Mouse (Mus musculus) ES-Bruce4 (cell line): ENCODE measurements around the gene Hmga1. TPM values are rescaled to one million over a fixed set of nuclear protein-coding genes. Genes with fewer than 3 reads are reported as not detected.

Experiments
- H3K27ac ChIP-seq: 2 replicates; pipeline ENCODE4 v1.5.1; 2012; ENCODE audit warnings: low read length, inconsistent platforms; ENCODE audit not compliant: insufficient read depth
- H3K27me3 ChIP-seq: 2 replicates; pipeline ENCODE4 v1.6.1; 2012; ENCODE audit warnings: mild to moderate bottlenecking, low read length, inconsistent platforms; ENCODE audit not compliant: control insufficient read depth, poor library complexity, insufficient read depth, severe bottlenecking
- H3K36me3 ChIP-seq: 2 replicates; pipeline ENCODE4 v1.6.1; 2012; ENCODE audit warnings: inconsistent platforms, mild to moderate bottlenecking, low read length, moderate library complexity; ENCODE audit not compliant: control insufficient read depth, poor library complexity, insufficient read depth, severe bottlenecking
- H3K4me1 ChIP-seq: one replicate; pipeline ENCODE4 v1.8.1; 2011; ENCODE audit warnings: low read length; ENCODE audit not compliant: control insufficient read depth, insufficient read depth
- H3K4me3 ChIP-seq: 2 replicates; pipeline ENCODE4 v1.5.1; 2011; ENCODE audit warnings: low read depth, mild to moderate bottlenecking, low read length
- H3K9ac ChIP-seq: 2 replicates; pipeline ENCODE4 v1.6.1; 2012; ENCODE audit warnings: low read depth, mild to moderate bottlenecking, inconsistent platforms; ENCODE audit not compliant: poor library complexity, severe bottlenecking
- H3K9me3 ChIP-seq: replicated peaks from 2 replicates; pipeline ENCODE4 v1.6.1; 2012; ENCODE audit warnings: mild to moderate bottlenecking, low read length, inconsistent platforms; ENCODE audit not compliant: control insufficient read depth, poor library complexity, insufficient read depth, severe bottlenecking
- CTCF ChIP-seq: IDR thresholded peaks from one replicate; pipeline ENCODE4 v1.8.1; 2011; ENCODE audit warnings: low read depth, low read length
- EP300 ChIP-seq: IDR thresholded peaks from 2 replicates; pipeline ENCODE4 v1.6.1; 2011; ENCODE audit warnings: low read depth, low read length; ENCODE audit not compliant: insufficient read depth
- POLR2A ChIP-seq: IDR thresholded peaks from one replicate; pipeline ENCODE4 v1.8.1; 2011; ENCODE audit warnings: low read length; ENCODE audit not compliant: insufficient read depth
- polyA plus RNA-seq: library from polyadenylated mRNA; stranded (reverse); fragments of >200 nt; gene quantifications from 2 replicates; pipeline ENCODE4 v1.2.4, GENCODE M21; 2011; ENCODE audit warnings: low read depth; ENCODE audit not compliant: missing spikeins, insufficient read depth, insufficient read length

Gene Hmga1
- polyA plus RNA-seq: 933 and 989 TPM in 2 replicates

DNA sequence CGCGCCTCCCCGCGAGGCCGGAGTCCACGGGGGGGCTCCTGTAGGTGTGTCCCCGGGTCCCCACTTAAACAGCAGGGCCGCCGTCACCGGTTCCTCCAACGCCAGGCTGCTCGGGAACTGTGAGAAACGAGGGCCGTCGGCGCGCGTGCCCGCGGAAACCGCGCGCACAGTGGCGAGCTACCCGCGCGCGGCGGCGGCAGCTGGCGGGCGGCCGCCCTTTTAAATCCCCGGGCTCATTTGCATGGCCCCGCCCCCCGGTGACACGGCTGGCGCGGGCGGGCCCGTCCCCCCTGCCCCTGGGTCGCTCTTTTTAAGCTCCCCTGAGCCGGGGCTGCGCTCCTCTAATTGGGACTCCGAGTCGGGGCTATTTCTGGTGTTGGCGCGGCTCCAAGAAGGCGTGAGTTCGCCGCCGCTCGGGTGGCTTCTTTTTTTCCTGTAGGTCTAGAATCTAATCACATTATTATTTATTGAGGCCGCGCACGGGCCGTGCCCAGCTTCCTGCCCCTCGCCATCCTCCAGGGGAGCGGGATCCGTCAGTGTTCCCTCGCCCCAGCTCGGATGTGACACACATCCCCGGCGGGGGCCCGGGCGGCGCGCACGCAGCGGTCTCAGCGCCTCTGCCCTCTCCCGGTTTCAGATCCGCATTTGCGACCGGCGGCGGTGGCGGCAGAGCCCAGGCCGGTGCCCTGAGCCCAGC lies at the start of gene Hmga1:
Hmga1 (plus strand) TSS at position 183 of the 697 bp plus-strand sequence.
- peak within 1 kb of the TSS; percentile 98 for H3K9ac ChIP-seq
- H3K9me3 ChIP-seq: no peaks in the 10 kb centered on the region
- H3K4me3 ChIP-seq: peak within 1 kb of the TSS; percentile 96
- TF ChIP-seq CTCF: no peak
- TF ChIP-seq POLR2A: peak; percentile 95
- TF ChIP-seq EP300: 0 out of 2 replicates have a peak, but pooled peaks have one; percentile 6
- H3K36me3 ChIP-seq: peaks cover 12% of the 10 kb centered on the region
- no peaks in the 10 kb centered on the region for H3K27me3 ChIP-seq
- peak within 1 kb of the TSS; percentile 79 for H3K27ac ChIP-seq
- H3K4me1 ChIP-seq: peaks cover 12% of the 10 kb centered on the region

- TF ChIP-seq POLR2A: no peak
- no peak for TF ChIP-seq CTCF
- TF ChIP-seq EP300: no peak
- Histone ChIP-seq H3K9ac (no peak overlapping the region), H3K4me3 (no peak overlapping the region), H3K27me3 (peaks cover 4% of the 10 kb centered on the region), H3K4me1 (no peaks in the 10 kb centered on the region), H3K9me3 (no peaks in the 10 kb centered on the region), H3K27ac (no peak overlapping the region), H3K36me3 (no peaks in the 10 kb centered on the region)
Observed at GRCm38 (mm10) chr17:27506871-27507590, 49.3 kb upstream of the Hmga1 start.

- H3K9me3 ChIP-seq: no peaks in the 10 kb centered on the region
- TF ChIP-seq CTCF (no peak), EP300 (no peak), POLR2A (no peak)
- peaks cover 9% of the 10 kb centered on the region for H3K27me3 ChIP-seq
- H3K9ac ChIP-seq: no peak overlapping the region
- no peak overlapping the region for H3K27ac ChIP-seq
- no peaks in the 10 kb centered on the region for H3K36me3 ChIP-seq
- no peak overlapping the region for H3K4me3 ChIP-seq
- no peaks in the 10 kb centered on the region for H3K4me1 ChIP-seq
Observed at GRCm38 (mm10) chr17:27507591-27507945, 48.7 kb upstream of the Hmga1 start.

DNA sequence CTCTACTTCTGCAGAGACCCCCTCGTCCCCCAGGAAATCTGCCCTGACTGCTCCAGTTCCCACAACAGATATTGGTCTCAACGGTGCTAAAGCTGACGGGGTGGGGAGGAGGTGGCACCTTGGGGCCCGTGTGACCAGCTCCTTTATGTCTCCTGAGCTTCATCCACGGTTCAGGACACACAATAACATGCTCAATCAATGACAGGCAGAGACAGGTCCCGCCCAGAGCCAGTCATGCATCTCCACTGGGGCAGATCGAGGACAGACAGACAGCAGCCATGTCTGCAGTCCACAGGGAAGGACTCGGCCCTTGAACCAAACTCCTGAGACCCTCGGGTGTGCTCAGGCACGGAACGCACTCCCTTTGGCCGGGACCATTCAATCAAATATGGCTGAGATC lies 48.3 kb upstream of the Hmga1 start:
- H3K4me1 ChIP-seq: no peaks in the 10 kb centered on the region
- H3K27ac ChIP-seq: no peak overlapping the region
- no peaks in the 10 kb centered on the region for H3K36me3 ChIP-seq
- no peak for TF ChIP-seq CTCF
- no peak for TF ChIP-seq POLR2A
- TF ChIP-seq EP300: no peak
- H3K4me3 ChIP-seq: no peak overlapping the region
- no peak overlapping the region for H3K9ac ChIP-seq
- no peaks in the 10 kb centered on the region for H3K9me3 ChIP-seq
- peaks cover 13% of the 10 kb centered on the region for H3K27me3 ChIP-seq

DNA sequence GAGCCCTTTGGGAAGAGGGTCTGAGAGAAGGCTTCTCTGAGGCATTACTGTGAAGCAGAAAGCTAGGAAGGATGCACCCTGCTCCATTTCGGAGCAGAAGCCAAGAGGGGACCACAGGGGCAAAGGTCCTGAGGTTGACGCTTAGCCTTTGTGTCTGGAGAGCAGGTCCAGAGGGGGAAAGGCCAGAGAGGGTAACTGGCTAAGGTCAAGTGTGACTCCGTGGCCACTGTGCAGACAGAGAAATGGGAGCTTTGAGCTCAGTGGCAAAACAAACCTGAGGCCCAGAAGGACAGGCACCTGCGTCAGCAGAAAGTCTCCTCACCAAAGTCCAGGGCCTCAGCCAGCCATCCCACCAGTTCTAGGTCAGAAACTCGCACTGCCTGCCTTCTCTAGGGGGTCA lies 47.8 kb upstream of the Hmga1 start:
- H3K27ac ChIP-seq: no peak overlapping the region
- H3K36me3 ChIP-seq: no peaks in the 10 kb centered on the region
- H3K4me1 ChIP-seq: no peaks in the 10 kb centered on the region
- peaks cover 18% of the 10 kb centered on the region for H3K27me3 ChIP-seq
- H3K4me3 ChIP-seq: no peak overlapping the region
- H3K9ac ChIP-seq: no peak overlapping the region
- H3K9me3 ChIP-seq: no peaks in the 10 kb centered on the region
- TF ChIP-seq CTCF (no peak), POLR2A (no peak), EP300 (no peak)

GRCm38 (mm10) chr17:27509056-27509455 lies 47.2 kb upstream of the Hmga1 start:
- H3K9me3 ChIP-seq: no peaks in the 10 kb centered on the region
- H3K4me3 ChIP-seq: no peak overlapping the region
- no peaks in the 10 kb centered on the region for H3K4me1 ChIP-seq
- no peaks in the 10 kb centered on the region for H3K36me3 ChIP-seq
- H3K27me3 ChIP-seq: peaks cover 18% of the 10 kb centered on the region
- no peak overlapping the region for H3K27ac ChIP-seq
- H3K9ac ChIP-seq: no peak overlapping the region
- TF ChIP-seq EP300 (no peak), POLR2A (no peak), CTCF (no peak)
